9 mouse cellular contexts compared by ENCODE assay signal in the genomic region with DNA sequence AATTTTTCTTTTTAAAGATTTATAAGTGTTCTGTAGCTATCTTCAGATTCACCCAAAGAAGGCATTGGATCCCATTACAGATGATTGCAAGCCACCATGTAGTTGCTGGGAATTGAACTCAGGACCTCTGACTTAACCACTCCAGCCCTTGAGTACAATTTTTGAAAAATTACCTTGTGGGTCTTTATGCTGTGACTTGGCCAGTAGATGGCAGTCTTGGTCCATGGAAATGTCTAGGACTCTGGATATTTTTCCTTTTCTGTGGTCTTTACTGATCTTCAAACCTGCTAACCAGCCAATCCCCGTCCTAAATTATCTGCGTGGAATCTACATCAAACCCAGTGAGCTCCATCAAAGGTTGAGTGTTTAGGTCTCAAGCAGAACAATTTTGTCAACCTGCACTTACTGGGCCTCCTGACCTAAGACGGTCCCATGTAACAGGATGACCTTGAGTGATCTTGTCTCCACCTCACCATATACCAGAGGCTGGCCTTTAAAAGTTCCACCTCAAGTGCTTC. TPM values are rescaled to one million over a fixed set of nuclear protein-coding genes. Genes with fewer than 3 reads are reported as not detected.
DNase-seq lines count a peak whose midpoint lies in the region; ATAC-seq and TF ChIP-seq lines count a peak whose summit lies in the region.
"Had no signal": no experiment of that assay in that cellular context is flagged by ENCODE, and none has a peak within 500 bp of the region (broad histone marks: within the 10 kb centered on the region; RNA-seq: fewer than 3 reads in every experiment).

No protein-coding gene starts in this region.

- TF ChIP-seq CTCF in lung, adult 2 months (IDR thresholded peaks at IDR 0.05; ENCODE audit: insufficient read depth, low read length): peak; percentile 47; the same call in 1 of the 2 replicates

- no peak overlapping the region for H3K4me3 ChIP-seq in forebrain, embryonic 13.5 days
- no peak overlapping the region for H3K4me3 ChIP-seq in lung, adult 2 months (replicated peaks; ENCODE audit: extremely low read depth, low read depth, low read length)
- H3K4me3 ChIP-seq: heart, embryonic 15.5 days; stomach, embryonic 15.5 days had no signal

- WGBS in forebrain, embryonic 13.5 days: 29% methylated on average over 3 of the region's 3 CpGs
- WGBS in lung, adult 2 months: 20% methylated on average over 3 of the region's 3 CpGs

- no peak overlapping the region for H3K9ac ChIP-seq in forebrain, embryonic 13.5 days
- H3K9ac ChIP-seq: heart, embryonic 15.5 days; stomach, embryonic 15.5 days had no signal

- DNase-seq in urinary bladder, postnatal 25 days (ENCODE audit: low spot score): peak; percentile 29
- no peak for DNase-seq in urinary bladder, postnatal 4 days (ENCODE audit: low spot score in 2 of 2)
- DNase-seq in brain, adult 2 months (ENCODE audit: low read depth, low spot score): peak; percentile 76
- DNase-seq in kidney, adult 9 months: peak; percentile 33
- DNase-seq in lung, adult 2 months: peak; percentile 25
- peak; percentile 16 for DNase-seq in retina, adult 2 months (ENCODE audit: low read depth, low spot score)

- H3K27ac ChIP-seq in forebrain, embryonic 13.5 days: no peak overlapping the region
- H3K27ac ChIP-seq: heart, embryonic 15.5 days; stomach, embryonic 15.5 days had no signal

- TF ChIP-seq POLR2A in lung, adult 2 months (IDR thresholded peaks at IDR 0.05; ENCODE audit: borderline replicate concordance, extremely low read depth, low read depth, low read length): no peak

- no peaks in the 10 kb centered on the region for H3K9me3 ChIP-seq in forebrain, embryonic 13.5 days (replicated peaks)
- H3K9me3 ChIP-seq: heart, embryonic 15.5 days; stomach, embryonic 15.5 days had no signal

- ATAC-seq in forebrain, embryonic 13.5 days: 0 out of 2 replicates have a peak, but pooled peaks have one; percentile 36

- no peak overlapping the region for H3K4me2 ChIP-seq in forebrain, embryonic 13.5 days
- H3K4me2 ChIP-seq: heart, embryonic 15.5 days; stomach, embryonic 15.5 days had no signal

- no peaks in the 10 kb centered on the region for H3K36me3 ChIP-seq in forebrain, embryonic 13.5 days (ENCODE audit: poor library complexity, severe bottlenecking)
- H3K36me3 ChIP-seq: heart, embryonic 15.5 days; stomach, embryonic 15.5 days had no signal

- no peaks in the 10 kb centered on the region for H3K4me1 ChIP-seq in forebrain, embryonic 13.5 days
- no peaks in the 10 kb centered on the region for H3K4me1 ChIP-seq in lung, adult 2 months (ENCODE audit: control insufficient read depth, insufficient read depth, low read length)
- H3K4me1 ChIP-seq: heart, embryonic 15.5 days; stomach, embryonic 15.5 days had no signal

- peaks cover 29% of the 10 kb centered on the region for H3K27me3 ChIP-seq in forebrain, embryonic 13.5 days

RNA-seq across cellular contexts. Expression of gene Nlrp12, which starts 27.6 kb away (rescaled TPM):
- not detected in 2 replicates for polyA plus RNA-seq in forebrain, embryonic 13.5 days (2015; fragmentation: Nextera tagmentation; extraction: Ambion mirVana)
- 0.25 and 0.50 TPM in 2 replicates for polyA plus RNA-seq in lung, adult 2 months (2012; rRNA removed)
- polyA plus RNA-seq: heart, embryonic 15.5 days had no signal

RNA-seq across cellular contexts. Expression of gene AU018091, which starts 53.0 kb away (rescaled TPM):
- polyA plus RNA-seq in forebrain, embryonic 13.5 days (2015; fragmentation: Nextera tagmentation; extraction: Ambion mirVana): not detected in 2 replicates
- 0.22 and 0.26 TPM in 2 replicates for polyA plus RNA-seq in lung, adult 2 months (2012; rRNA removed)
- polyA plus RNA-seq: heart, embryonic 15.5 days had no signal

Comparison
In these comparisons a context has a peak if more than half of its experiments do, and no peak if none do; other contexts are left out.
1. DNase-seq: peak in urinary bladder, postnatal 25 days (single experiment), brain, adult 2 months (single experiment), kidney, adult 9 months (single experiment), lung, adult 2 months (single experiment) and retina, adult 2 months (single experiment); none in urinary bladder, postnatal 4 days (0 of 2).